Mouse (Mus musculus) CH12.LX (cell line): ENCODE results near the gene Ice1.

Experiments used
- CHD2 ChIP-seq: IDR thresholded peaks from 2 replicates; pipeline ENCODE4 v1.6.1; 2011; ENCODE audit warnings: low read length, improper control_type of control experiment
- CTCF ChIP-seq, 2 experiments: IDR thresholded peaks in 1 of 2; conservative IDR thresholded peaks in 1 of 2; 2 replicates each; pipeline ENCODE4 v1.5.1; 2011 to 2012; ENCODE audit warnings: low read depth in 2 of 2, low read length in 2 of 2, improper control_type of control experiment in 1 of 2, inconsistent platforms in 1 of 2, mild to moderate bottlenecking in 1 of 2, moderate library complexity in 1 of 2
- E2F4 ChIP-seq: IDR thresholded peaks from 2 replicates; pipeline ENCODE4 v1.6.1; 2011; ENCODE audit warnings: low read depth, low read length, improper control_type of control experiment; ENCODE audit not compliant: insufficient replicate concordance
- GABPA ChIP-seq: IDR thresholded peaks from 2 replicates; pipeline ENCODE4 v1.6.1; 2012; ENCODE audit warnings: low read depth, low read length, improper control_type of control experiment, inconsistent platforms; ENCODE audit not compliant: insufficient replicate concordance
- MAX ChIP-seq: IDR thresholded peaks from 2 replicates; pipeline ENCODE4 v1.6.1; 2011; ENCODE audit warnings: low read length, improper control_type of control experiment
- MEF2A ChIP-seq: IDR thresholded peaks from 2 replicates; pipeline ENCODE4 v1.6.1; 2014; ENCODE audit warnings: low read depth, mild to moderate bottlenecking, inconsistent platforms, low read length, improper control_type of control experiment, borderline replicate concordance
- NRF1 ChIP-seq: IDR thresholded peaks from 2 replicates; pipeline ENCODE4 v1.6.1; 2014; ENCODE audit warnings: low read depth, mild to moderate bottlenecking, inconsistent platforms, low read length, improper control_type of control experiment, moderate library complexity
- POLR2A ChIP-seq: IDR thresholded peaks from 2 replicates; pipeline ENCODE4 v1.6.1; 2011; ENCODE audit warnings: low read depth, mild to moderate bottlenecking, improper control_type of control experiment, low read length
- RAD21 ChIP-seq: IDR thresholded peaks from 2 replicates; pipeline ENCODE4 v1.6.1; 2011; ENCODE audit warnings: low read depth, mild to moderate bottlenecking, low read length, improper control_type of control experiment, moderate library complexity
- TBP ChIP-seq: conservative IDR thresholded peaks from 2 replicates; pipeline ENCODE4 v1.6.1; 2011; ENCODE audit warnings: low read depth, low read length, improper control_type of control experiment
- USF1 ChIP-seq: IDR thresholded peaks from 2 replicates; pipeline ENCODE4 v1.6.1; 2014; ENCODE audit warnings: low read depth, mild to moderate bottlenecking, inconsistent platforms, low read length, improper control_type of control experiment
- ZKSCAN1 ChIP-seq: IDR thresholded peaks from 2 replicates; pipeline ENCODE4 v1.6.1; 2012; ENCODE audit warnings: low read depth, inconsistent platforms, low read length, improper control_type of control experiment, borderline replicate concordance
- ZMIZ1 ChIP-seq: IDR thresholded peaks from 2 replicates; pipeline ENCODE4 v1.6.1; 2012; ENCODE audit warnings: low read depth, mild to moderate bottlenecking, inconsistent platforms, low read length, improper control_type of control experiment

GRCm38 (mm10) chr13:70508708-70509374 is 128.6 kb downstream of the Ice1 start:
- no peak for TF ChIP-seq ZKSCAN1
- TF ChIP-seq GABPA, result no peak
- TF ChIP-seq E2F4, result no peak
- no peak for TF ChIP-seq RAD21
- no peak for TF ChIP-seq CHD2
- no peak for TF ChIP-seq CTCF (conservative IDR thresholded peaks at IDR 0.05 in 1 of 2, IDR thresholded peaks at IDR 0.05 in 1 of 2; ENCODE audit: low read depth in 2 of 2, low read length in 2 of 2)
- TF ChIP-seq NRF1, result no peak
- TF ChIP-seq USF1, result no peak
- TF ChIP-seq TBP, result no peak
- no peak for TF ChIP-seq POLR2A
- no peak for TF ChIP-seq MEF2A
- TF ChIP-seq MAX, result no peak
- TF ChIP-seq ZMIZ1, result no peak
